Mouse (Mus musculus) liver, adult 2 months (tissue): ENCODE results near the gene Txndc16.

ENCODE experiments used
- CTCF ChIP-seq: fragments of 200-500 bp; IDR thresholded peaks from 2 replicates; pipeline ENCODE4 v1.5.1; 2011; ENCODE audit warnings: low read depth, low read length, control low read depth
- POLR2A ChIP-seq: fragments of 200-500 bp; IDR thresholded peaks from 2 replicates; pipeline ENCODE4 v1.6.1; 2011; ENCODE audit warnings: low read length, control low read depth; ENCODE audit not compliant: insufficient read depth; ENCODE audit errors: extremely low read depth

- TF ChIP-seq CTCF (no peak), POLR2A (no peak)
Observed at GRCm38 (mm10) chr14:45090011-45090410, 130.1 kb downstream of the Txndc16 start.
